Mouse (Mus musculus): Measurements from ENCODE around the gene Slc25a33.

GRCm38 (mm10) chr4:149813409-149814184 lies 39.5 kb upstream of the Slc25a33 start:
- no peak for TF ChIP-seq POLR2A (IDR thresholded peaks at IDR 0.05; ENCODE audit: extremely low read depth, insufficient read depth, low read length)
- no peak for TF ChIP-seq CTCF (IDR thresholded peaks at IDR 0.05; ENCODE audit: low read depth, low read length)
